Mouse (Mus musculus): ENCODE measurements around the gene Nav2. TPM values are rescaled to one million over a fixed set of nuclear protein-coding genes. Genes with fewer than 3 reads are reported as not detected.

The Nav2 gene
- total and polyA plus RNA-seq, 3 experiments = under 0.01 TPM; not detected in 2

DNA sequence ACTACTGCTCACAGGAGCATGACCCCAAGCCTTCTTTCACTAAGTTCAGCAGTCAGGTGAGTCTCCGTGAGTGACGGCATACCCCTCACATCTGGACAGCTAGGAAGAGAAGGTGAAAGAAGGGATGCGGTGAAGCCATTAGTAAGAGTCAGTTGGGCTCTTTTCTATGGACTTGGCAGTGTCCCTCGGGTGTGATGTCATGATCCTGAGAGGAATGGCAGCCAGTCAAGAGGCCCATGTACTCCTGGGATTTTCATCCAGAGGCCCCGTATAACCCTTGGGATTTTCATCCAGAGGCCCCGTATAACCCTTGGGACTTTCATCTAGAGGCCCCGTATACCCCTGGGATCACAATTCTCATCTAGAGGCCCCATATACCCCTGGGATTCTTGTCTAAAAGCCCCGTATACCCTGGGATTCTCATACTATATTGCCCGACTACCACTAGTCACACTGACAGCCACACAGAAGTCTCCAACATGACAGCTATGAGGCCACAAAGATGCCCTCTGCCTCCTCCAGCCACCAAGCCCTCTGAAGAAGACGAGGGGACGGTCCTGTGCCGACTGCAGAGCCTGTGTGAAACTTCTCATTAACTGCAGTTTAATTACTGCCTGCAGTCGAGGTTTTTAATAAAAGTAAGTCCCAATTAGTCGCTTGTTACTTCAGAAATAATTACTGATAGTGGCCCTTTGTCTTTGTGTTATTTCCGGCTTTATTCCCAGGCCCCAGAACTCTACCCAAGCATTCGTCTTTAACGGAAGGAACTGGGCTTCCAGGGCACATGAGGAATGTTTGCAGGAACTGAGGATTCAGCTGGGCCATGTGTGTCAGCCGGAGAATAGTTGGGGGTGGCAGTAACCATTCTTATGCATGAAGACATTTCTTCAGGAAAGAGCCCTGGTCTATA is 251.4 kb downstream of the Nav2 start:
- DNase-seq (ENCODE audit: extremely low read depth) = no peak
- in situ Hi-C loops (cut with MboI; ENCODE audit: low pct_ligation_motif_present, low pct_unique_long_range_greater_than_20kb, low sequenced_read_pairs) (no loop called here), dilution Hi-C loops (cut with MboI; ENCODE audit: extremely low pct_ligation_motif_present, extremely low pct_unique_long_range_greater_than_20kb, low sequenced_read_pairs) (no loop called here)
- peaks cover 83% of the 10 kb centered on the region for H3K27me3 ChIP-seq (replicated peaks)
- H3K27ac ChIP-seq (ENCODE audit: insufficient read depth, low read depth) = no peak overlapping the region
- no peaks in the 10 kb centered on the region for H3K36me3 ChIP-seq (replicated peaks in 1 of 2; ENCODE audit: control insufficient read depth in 1 of 2, insufficient read depth in 1 of 2, low read length in 1 of 2)
- no peaks in the 10 kb centered on the region for H3K4me1 ChIP-seq (ENCODE audit: control insufficient read depth in 1 of 2, insufficient read depth in 2 of 2)
- H3K9ac ChIP-seq (ENCODE audit: insufficient read depth, low read depth) = no peak overlapping the region
- H3K4me3 ChIP-seq (replicated peaks in 1 of 3; ENCODE audit: low read depth in 2 of 3, low read length in 2 of 3, poor library complexity in 1 of 3) = no peak overlapping the region
- no peaks in the 10 kb centered on the region for H3K79me2 ChIP-seq (replicated peaks; ENCODE audit: control insufficient read depth, extremely low read depth, insufficient read depth, poor library complexity, severe bottlenecking)
- H3K9me3 ChIP-seq (replicated peaks; ENCODE audit: low read length) = peaks cover 3% of the 10 kb centered on the region
- no peak for TF ChIP-seq E2F4 (IDR thresholded peaks at IDR 0.05; ENCODE audit: insufficient replicate concordance, low read depth, low read length)
- TF ChIP-seq POLR2AphosphoS2 (IDR thresholded peaks at IDR 0.05; ENCODE audit: low read depth, low read length) = no peak
- no peak for TF ChIP-seq MEF2A (IDR thresholded peaks at IDR 0.05; ENCODE audit: borderline replicate concordance, low read depth, low read length)
- no peak for TF ChIP-seq USF2 (conservative IDR thresholded peaks at IDR 0.05; ENCODE audit: low read depth, low read length)
- no peak for TF ChIP-seq EP300 (IDR thresholded peaks at IDR 0.05; ENCODE audit: low read length)
- no peak for TF ChIP-seq CHD1 (IDR thresholded peaks at IDR 0.05; ENCODE audit: low read depth, low read length)
- no peak for TF ChIP-seq SIN3A (IDR thresholded peaks at IDR 0.05; ENCODE audit: low read length)
- no peak for TF ChIP-seq RCOR1 (conservative IDR thresholded peaks at IDR 0.05; ENCODE audit: low read depth, low read length)
- no peak for TF ChIP-seq UBTF (IDR thresholded peaks at IDR 0.05; ENCODE audit: low read depth, low read length)
- no peak for TF ChIP-seq POLR2A (IDR thresholded peaks at IDR 0.05; ENCODE audit: low read depth, low read length)
- no peak for TF ChIP-seq KAT2A (IDR thresholded peaks at IDR 0.05; ENCODE audit: insufficient replicate concordance, low read length)
- H3K4me2 ChIP-seq (ENCODE audit: insufficient read depth, low read depth, poor library complexity, severe bottlenecking) = no peak overlapping the region

DNA sequence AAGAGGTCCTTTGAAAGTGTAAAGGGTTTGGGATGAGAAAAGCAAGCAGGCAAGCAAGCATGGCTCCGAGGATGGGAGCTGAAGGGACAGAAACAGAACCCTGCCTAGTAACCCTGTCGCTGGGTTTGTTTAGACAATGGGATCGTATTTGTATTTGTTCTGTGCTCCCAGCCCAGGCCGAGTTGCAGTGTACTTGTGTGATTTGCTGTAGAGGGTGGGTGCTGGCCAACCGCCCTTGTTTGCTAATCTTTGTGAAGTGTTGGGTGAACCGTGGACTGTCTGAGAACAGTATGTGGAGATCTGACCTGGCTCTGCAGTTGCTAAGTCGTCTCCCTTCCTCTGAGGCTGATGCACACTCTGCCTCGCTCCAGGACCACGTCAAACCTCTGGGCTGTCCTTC is 253.6 kb downstream of the Nav2 start:
- Histone ChIP-seq H3K9me3 (replicated peaks; ENCODE audit: low read length) (no peaks in the 10 kb centered on the region), H3K27ac (ENCODE audit: insufficient read depth, low read depth) (no peak overlapping the region), H3K4me1 (ENCODE audit: control insufficient read depth in 1 of 2, insufficient read depth in 2 of 2) (no peaks in the 10 kb centered on the region), H3K4me3 (replicated peaks in 1 of 3; ENCODE audit: low read depth in 2 of 3, low read length in 2 of 3, poor library complexity in 1 of 3) (no peak overlapping the region), H3K36me3 (replicated peaks in 1 of 2; ENCODE audit: control insufficient read depth in 1 of 2, insufficient read depth in 1 of 2, low read length in 1 of 2) (no peaks in the 10 kb centered on the region), H3K27me3 (replicated peaks) (peaks cover 81% of the 10 kb centered on the region), H3K9ac (ENCODE audit: insufficient read depth, low read depth) (no peak overlapping the region), H3K79me2 (replicated peaks; ENCODE audit: control insufficient read depth, extremely low read depth, insufficient read depth, poor library complexity, severe bottlenecking) (no peaks in the 10 kb centered on the region), H3K4me2 (ENCODE audit: insufficient read depth, low read depth, poor library complexity, severe bottlenecking) (no peak overlapping the region)
- TF ChIP-seq MAX (IDR thresholded peaks at IDR 0.05; ENCODE audit: low read length) (no peak), ZKSCAN1 (IDR thresholded peaks at IDR 0.05; ENCODE audit: borderline replicate concordance, low read depth, low read length) (no peak), MYC (IDR thresholded peaks at IDR 0.05; ENCODE audit: low read depth, low read length) (no peak), IRF4 (IDR thresholded peaks at IDR 0.05; ENCODE audit: low read depth, low read length) (no peak), SIN3A (IDR thresholded peaks at IDR 0.05; ENCODE audit: low read length) (no peak), POLR2A (IDR thresholded peaks at IDR 0.05; ENCODE audit: low read depth, low read length) (no peak)
- in situ Hi-C loops (cut with MboI; ENCODE audit: low pct_ligation_motif_present, low pct_unique_long_range_greater_than_20kb, low sequenced_read_pairs) = no loop called here
- DNase-seq (ENCODE audit: extremely low read depth) = no peak
- dilution Hi-C loops (cut with MboI; ENCODE audit: extremely low pct_ligation_motif_present, extremely low pct_unique_long_range_greater_than_20kb, low sequenced_read_pairs) = no loop called here
